Mouse (Mus musculus): ENCODE measurements around the gene Snrnp70. TPM values are rescaled to one million over a fixed set of nuclear protein-coding genes. Genes with fewer than 3 reads are reported as not detected.

The Snrnp70 gene
- polyA plus RNA-seq (2015; fragmentation: Nextera tagmentation; extraction: Ambion mirVana): 225 and 242 TPM in 2 replicates

- Histone ChIP-seq H3K27ac (peak within 1 kb of the TSS; percentile 99), H3K4me3 (replicated peaks) (peak within 1 kb of the TSS; percentile 84), H3K9me3 (replicated peaks) (no peaks in the 10 kb centered on the region), H3K27me3 (no peaks in the 10 kb centered on the region), H3K9ac (peak within 1 kb of the TSS; percentile 87), H3K36me3 (peaks cover 37% of the 10 kb centered on the region), H3K4me2 (peak within 1 kb of the TSS; percentile 90), H3K4me1 (peaks cover 23% of the 10 kb centered on the region)
- peak; percentile 98 for ATAC-seq (replicated peaks; ENCODE audit: low FRiP score)
- under 1% methylated on average over 60 of the region's 60 CpGs for whole genome bisulfite sequencing
These were observed at the start of gene Snrnp70 for GRCm38 (mm10) chr7:45395578-45396336. Gene Snrnp70, minus strand, starts transcription at chr7:45395742.

- Histone ChIP-seq H3K4me2 (no peak overlapping the region), H3K36me3 (peaks cover 69% of the 10 kb centered on the region), H3K4me1 (peaks cover 6% of the 10 kb centered on the region; the same call in 1 of the 2 replicates), H3K9me3 (replicated peaks) (no peaks in the 10 kb centered on the region), H3K27me3 (no peaks in the 10 kb centered on the region), H3K9ac (no peak overlapping the region), H3K27ac (no peak overlapping the region), H3K4me3 (replicated peaks) (no peak overlapping the region)
- WGBS: 86% methylated on average over 22 of the region's 22 CpGs
- ATAC-seq (replicated peaks; ENCODE audit: low FRiP score): no peak
These were observed 48.2 kb upstream of the Snrnp70 start for GRCm38 (mm10) chr7:45443526-45444420.

GRCm38 (mm10) chr7:45437521-45438276, 42.2 kb upstream of the Snrnp70 start, which contains the start of gene Ruvbl2:
Gene Ruvbl2, minus strand, starts transcription at chr7:45438096.
- peak within 1 kb of the TSS; percentile 32 for H3K4me2 ChIP-seq
- H3K4me1 ChIP-seq: peaks cover 42% of the 10 kb centered on the region
- H3K27ac ChIP-seq: no peak within 1 kb of the TSS
- ATAC-seq (replicated peaks; ENCODE audit: low FRiP score): no peak
- H3K4me3 ChIP-seq (replicated peaks): peak within 1 kb of the TSS; percentile 0
- H3K27me3 ChIP-seq: no peaks in the 10 kb centered on the region
- 22% methylated on average over 19 of the region's 19 CpGs for WGBS
- peak within 1 kb of the TSS; percentile 24; the same call in 1 of the 2 replicates for H3K9ac ChIP-seq
- H3K36me3 ChIP-seq: peaks cover 28% of the 10 kb centered on the region
- no peaks in the 10 kb centered on the region for H3K9me3 ChIP-seq (replicated peaks)

- ATAC-seq (replicated peaks; ENCODE audit: low FRiP score): no peak
These were observed 41.5 kb upstream of the Snrnp70 start for GRCm38 (mm10) chr7:45437046-45437445.

GRCm38 (mm10) chr7:45436444-45436843, 40.9 kb upstream of the Snrnp70 start:
- peaks cover 43% of the 10 kb centered on the region for H3K4me1 ChIP-seq
- WGBS: 94% methylated on average over 5 of the region's 5 CpGs
- peaks cover 32% of the 10 kb centered on the region for H3K36me3 ChIP-seq
- no peak for ATAC-seq (replicated peaks; ENCODE audit: low FRiP score)
- no peak overlapping the region for H3K9ac ChIP-seq
- H3K9me3 ChIP-seq (replicated peaks): no peaks in the 10 kb centered on the region
- no peaks in the 10 kb centered on the region for H3K27me3 ChIP-seq
- H3K4me2 ChIP-seq: peak overlapping the region; percentile 91; the same call in 1 of the 2 replicates
- H3K27ac ChIP-seq: no peak overlapping the region
- H3K4me3 ChIP-seq (replicated peaks): no peak overlapping the region

More at GRCm38 (mm10) chr7:45437046-45437445, 41.5 kb upstream of the Snrnp70 start:
- Histone ChIP-seq H3K9ac (no peak overlapping the region), H3K4me3 (replicated peaks) (no peak overlapping the region), H3K4me2 (0 out of 2 replicates have a peak overlapping the region, but pooled peaks have one; percentile 7), H3K27me3 (no peaks in the 10 kb centered on the region), H3K9me3 (replicated peaks) (no peaks in the 10 kb centered on the region), H3K4me1 (peaks cover 43% of the 10 kb centered on the region), H3K36me3 (peaks cover 30% of the 10 kb centered on the region), H3K27ac (no peak overlapping the region)
- WGBS: 41% methylated on average over 6 of the region's 6 CpGs

GRCm38 (mm10) chr7:45435038-45435437, 39.5 kb upstream of the Snrnp70 start:
- Histone ChIP-seq H3K9me3 (replicated peaks) (no peaks in the 10 kb centered on the region), H3K36me3 (peaks cover 32% of the 10 kb centered on the region), H3K27ac (peak overlapping the region; percentile 70), H3K9ac (peak overlapping the region; percentile 67), H3K4me2 (peak overlapping the region; percentile 91), H3K27me3 (no peaks in the 10 kb centered on the region), H3K4me3 (replicated peaks) (peak overlapping the region; percentile 81), H3K4me1 (peaks cover 43% of the 10 kb centered on the region)
- under 1% methylated on average over 16 of the region's 16 CpGs for WGBS
- ATAC-seq (replicated peaks; ENCODE audit: low FRiP score): no peak

- Histone ChIP-seq H3K4me3 (replicated peaks) (peak within 1 kb of the TSS; percentile 81), H3K27me3 (no peaks in the 10 kb centered on the region), H3K27ac (peak within 1 kb of the TSS; percentile 92), H3K4me2 (peak within 1 kb of the TSS; percentile 91), H3K9me3 (replicated peaks) (no peaks in the 10 kb centered on the region), H3K9ac (peak within 1 kb of the TSS; percentile 85), H3K4me1 (peaks cover 43% of the 10 kb centered on the region), H3K36me3 (peaks cover 32% of the 10 kb centered on the region)
- under 1% methylated on average over 45 of the region's 45 CpGs for WGBS
- ATAC-seq (replicated peaks; ENCODE audit: low FRiP score): peak; percentile 96
These were observed 38.9 kb upstream of the Snrnp70 start, which contains the start of gene Gys1 for GRCm38 (mm10) chr7:45434203-45435015. Gene Gys1, plus strand, starts transcription at chr7:45434844.

GRCm38 (mm10) chr7:45433835-45434202, 38.3 kb upstream of the Snrnp70 start:
- Histone ChIP-seq H3K27me3 (no peaks in the 10 kb centered on the region), H3K9ac (peak overlapping the region; percentile 85), H3K4me1 (peaks cover 43% of the 10 kb centered on the region), H3K9me3 (replicated peaks) (no peaks in the 10 kb centered on the region), H3K27ac (peak overlapping the region; percentile 92), H3K4me2 (peak overlapping the region; percentile 91), H3K36me3 (peaks cover 36% of the 10 kb centered on the region), H3K4me3 (replicated peaks) (peak overlapping the region; percentile 81)
- no peak for ATAC-seq (replicated peaks; ENCODE audit: low FRiP score)
- 2% methylated on average over 7 of the region's 7 CpGs for WGBS

GRCm38 (mm10) chr7:45426556-45426955, 31.0 kb upstream of the Snrnp70 start:
- Histone ChIP-seq H3K9me3 (replicated peaks) (no peaks in the 10 kb centered on the region), H3K27ac (no peak overlapping the region), H3K27me3 (no peaks in the 10 kb centered on the region), H3K4me1 (no peaks in the 10 kb centered on the region), H3K4me3 (replicated peaks) (no peak overlapping the region), H3K36me3 (peaks cover 96% of the 10 kb centered on the region), H3K9ac (no peak overlapping the region), H3K4me2 (no peak overlapping the region)
- WGBS: 94% methylated on average over 8 of the region's 8 CpGs
- ATAC-seq (replicated peaks; ENCODE audit: low FRiP score): no peak

GRCm38 (mm10) chr7:45421194-45421593, 25.7 kb upstream of the Snrnp70 start:
- no peaks in the 10 kb centered on the region for H3K9me3 ChIP-seq (replicated peaks)
- no peak overlapping the region for H3K27ac ChIP-seq
- H3K36me3 ChIP-seq: peaks cover 56% of the 10 kb centered on the region
- 85% methylated on average over 14 of the region's 14 CpGs for WGBS
- H3K4me1 ChIP-seq: peaks cover 23% of the 10 kb centered on the region
- no peak overlapping the region for H3K4me2 ChIP-seq
- no peak for ATAC-seq (replicated peaks; ENCODE audit: low FRiP score)
- no peak overlapping the region for H3K9ac ChIP-seq
- no peak overlapping the region for H3K4me3 ChIP-seq (replicated peaks)
- peaks cover 50% of the 10 kb centered on the region for H3K27me3 ChIP-seq

GRCm38 (mm10) chr7:45420615-45420919, 25.0 kb upstream of the Snrnp70 start, which contains the start of gene Lhb:
Gene Lhb, plus strand, starts transcription at chr7:45420820.
- ATAC-seq (replicated peaks; ENCODE audit: low FRiP score): no peak
- Histone ChIP-seq H3K9ac (no peak within 1 kb of the TSS), H3K9me3 (replicated peaks) (no peaks in the 10 kb centered on the region), H3K4me1 (peaks cover 27% of the 10 kb centered on the region), H3K27me3 (peaks cover 56% of the 10 kb centered on the region), H3K36me3 (peaks cover 50% of the 10 kb centered on the region), H3K4me2 (peak within 1 kb of the TSS; percentile 36), H3K4me3 (replicated peaks) (no peak within 1 kb of the TSS), H3K27ac (no peak within 1 kb of the TSS)
- 50% methylated on average over 6 of the region's 6 CpGs for WGBS

All from kidney, embryonic 15.5 days (tissue).